10 mouse cellular contexts compared by ENCODE assay signal in the genomic region with DNA sequence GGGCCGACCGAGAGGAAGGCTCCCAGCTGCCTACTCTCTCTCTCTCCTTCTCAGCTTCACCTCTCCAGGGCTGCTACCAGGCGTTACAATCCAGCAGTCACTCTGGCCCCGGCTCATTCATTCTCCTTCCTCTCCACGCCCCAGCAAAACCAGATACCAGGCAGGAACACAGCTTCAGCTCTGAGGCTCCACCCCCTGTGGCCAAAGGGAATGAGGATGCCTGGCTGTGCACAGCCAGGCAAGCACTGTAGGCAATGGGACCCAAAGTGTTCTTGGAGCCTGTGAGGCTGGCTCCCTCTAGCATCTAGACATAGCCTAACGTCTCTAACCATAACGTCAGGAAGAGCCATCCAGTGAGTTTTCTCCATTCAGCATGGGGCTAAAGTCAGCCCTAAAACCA.
DNase-seq lines count a peak whose midpoint lies in the region; ATAC-seq and TF ChIP-seq lines count a peak whose summit lies in the region.
"Had no signal": no experiment of that assay in that cellular context is flagged by ENCODE, and none has a peak within 500 bp of the region (broad histone marks: within the 10 kb centered on the region; RNA-seq: fewer than 3 reads in every experiment).

No protein-coding gene starts in this region.

- H3K4me2 ChIP-seq in forebrain, embryonic 12.5 days = no peak overlapping the region
- peak overlapping the region; percentile 64 for H3K4me2 ChIP-seq in heart, embryonic 14.5 days (ENCODE audit: low read length)
- H3K4me2 ChIP-seq in liver, embryonic 14.5 days (ENCODE audit: low read depth) = no peak overlapping the region
- no peak overlapping the region for H3K4me2 ChIP-seq in forebrain, embryonic 11.5 days (ENCODE audit: low read depth, low read length, severe bottlenecking)
- H3K4me2 ChIP-seq: liver, embryonic 13.5 days had no signal

- H3K27ac ChIP-seq in forebrain, embryonic 10.5 days = peak overlapping the region; percentile 74
- H3K27ac ChIP-seq in forebrain, embryonic 12.5 days = no peak overlapping the region
- no peak overlapping the region for H3K27ac ChIP-seq in MEL (ENCODE audit: control insufficient read depth, low read depth, low read length)
- H3K27ac ChIP-seq in heart, embryonic 14.5 days (replicated peaks in 1 of 2; ENCODE audit: control insufficient read depth in 1 of 2, insufficient read depth in 1 of 2, low read depth in 2 of 2, low read length in 2 of 2) = peak overlapping the region; percentile 70 to 90
- no peak overlapping the region for H3K27ac ChIP-seq in liver, embryonic 14.5 days
- no peak overlapping the region for H3K27ac ChIP-seq in forebrain, embryonic 11.5 days (ENCODE audit: low read depth, low read length)
- H3K27ac ChIP-seq: liver, embryonic 13.5 days had no signal

- TF ChIP-seq RAD21 in MEL (IDR thresholded peaks at IDR 0.05; ENCODE audit: low read depth, low read length) = no peak

- no peak for ATAC-seq in forebrain, embryonic 12.5 days (ENCODE audit: low FRiP score)
- peak; percentile 75 for ATAC-seq in heart, embryonic 14.5 days (ENCODE audit: insufficient number of reproducible peaks, insufficient read depth, low FRiP score, low read depth)
- ATAC-seq in liver, embryonic 14.5 days (ENCODE audit: insufficient read depth) = no peak
- no peak for ATAC-seq in forebrain, embryonic 11.5 days (replicated peaks; ENCODE audit: low FRiP score)

- H3K4me3 ChIP-seq in forebrain, embryonic 10.5 days = no peak overlapping the region
- no peak overlapping the region for H3K4me3 ChIP-seq in forebrain, embryonic 12.5 days (replicated peaks)
- no peak overlapping the region for H3K4me3 ChIP-seq in MEL (ENCODE audit: control insufficient read depth in 1 of 2, insufficient read depth in 1 of 2, low read depth in 2 of 2, low read length in 2 of 2)
- H3K4me3 ChIP-seq in heart, embryonic 14.5 days (ENCODE audit: control insufficient read depth in 1 of 2, insufficient read depth in 1 of 2, low read depth in 1 of 2, low read length in 2 of 2) = peak overlapping the region; percentile 30 to 38
- H3K4me3 ChIP-seq in liver, embryonic 14.5 days (ENCODE audit: insufficient read depth in 1 of 2, low read depth in 2 of 2, low read length in 2 of 2) = no peak overlapping the region
- H3K4me3 ChIP-seq in forebrain, embryonic 11.5 days (ENCODE audit: low read depth, low read length) = no peak overlapping the region
- H3K4me3 ChIP-seq: liver, embryonic 13.5 days had no signal

- DNase-seq in forebrain, embryonic 10.5 days (ENCODE audit: extremely low spot score, low spot score) = no peak
- DNase-seq in MEL (ENCODE audit: low read depth, low spot score) = peak; percentile 39
- no peak for DNase-seq in liver, embryonic 14.5 days (ENCODE audit: low read depth in 3 of 3, low spot score in 3 of 3)
- DNase-seq in thymus, postnatal 36 days = no peak
- DNase-seq in thymus, postnatal 25 days = no peak
- DNase-seq in forebrain, embryonic 11.5 days (ENCODE audit: low spot score) = no peak
- DNase-seq: cerebellum, adult 8-10 months; liver, embryonic 13.5 days had no signal

- no peaks in the 10 kb centered on the region for H3K27me3 ChIP-seq in forebrain, embryonic 10.5 days (ENCODE audit: poor library complexity, severe bottlenecking)
- no peaks in the 10 kb centered on the region for H3K27me3 ChIP-seq in forebrain, embryonic 12.5 days
- H3K27me3 ChIP-seq in MEL (ENCODE audit: control insufficient read depth in 1 of 2, insufficient read depth in 2 of 2, low read length in 2 of 2) = no peaks in the 10 kb centered on the region
- H3K27me3 ChIP-seq in heart, embryonic 14.5 days (ENCODE audit: control insufficient read depth, insufficient read depth, low read length) = no peaks in the 10 kb centered on the region
- H3K27me3 ChIP-seq in liver, embryonic 14.5 days (ENCODE audit: control insufficient read depth, insufficient read depth, low read length) = no peaks in the 10 kb centered on the region
- H3K27me3 ChIP-seq in forebrain, embryonic 11.5 days (ENCODE audit: control insufficient read depth, insufficient read depth, low read length) = no peaks in the 10 kb centered on the region
- H3K27me3 ChIP-seq: liver, embryonic 13.5 days had no signal

- no peaks in the 10 kb centered on the region for H3K79me2 ChIP-seq in MEL (ENCODE audit: control insufficient read depth, insufficient read depth, low read length, poor library complexity)

- no peak for TF ChIP-seq CTCF in MEL (IDR thresholded peaks at IDR 0.05 in 2 of 3, conservative IDR thresholded peaks at IDR 0.05 in 1 of 3; ENCODE audit: control insufficient read depth in 1 of 3, insufficient read depth in 1 of 3, low read depth in 2 of 3, low read length in 3 of 3, poor library complexity in 1 of 3, severe bottlenecking in 1 of 3)
- 0 out of 2 replicates have a peak, but pooled peaks have one; percentile 0 for TF ChIP-seq CTCF in liver, embryonic 14.5 days (IDR thresholded peaks at IDR 0.05; ENCODE audit: low read depth)

- no peaks in the 10 kb centered on the region for H3K36me3 ChIP-seq in forebrain, embryonic 10.5 days (replicated peaks)
- no peaks in the 10 kb centered on the region for H3K36me3 ChIP-seq in forebrain, embryonic 12.5 days (replicated peaks)
- peaks cover 0 to 11% of the 10 kb centered on the region in 2 experiments; a peak in 2 of 4 replicates for H3K36me3 ChIP-seq in MEL (ENCODE audit: control insufficient read depth in 1 of 2, insufficient read depth in 2 of 2, low read length in 2 of 2)
- no peaks in the 10 kb centered on the region for H3K36me3 ChIP-seq in heart, embryonic 14.5 days (ENCODE audit: control insufficient read depth, insufficient read depth, low read length)
- H3K36me3 ChIP-seq in liver, embryonic 14.5 days (replicated peaks; ENCODE audit: control insufficient read depth, insufficient read depth, low read depth) = no peaks in the 10 kb centered on the region
- no peaks in the 10 kb centered on the region for H3K36me3 ChIP-seq in forebrain, embryonic 11.5 days (ENCODE audit: control insufficient read depth, insufficient read depth, low read length)
- H3K36me3 ChIP-seq: liver, embryonic 13.5 days had no signal

- peaks cover 66% of the 10 kb centered on the region for H3K4me1 ChIP-seq in forebrain, embryonic 10.5 days
- H3K4me1 ChIP-seq in forebrain, embryonic 12.5 days = peaks cover 29% of the 10 kb centered on the region
- peaks cover 0 to 22% of the 10 kb centered on the region in 2 experiments; a peak in 2 of 4 replicates for H3K4me1 ChIP-seq in MEL (ENCODE audit: control insufficient read depth in 1 of 2, insufficient read depth in 2 of 2, low read length in 2 of 2)
- H3K4me1 ChIP-seq in heart, embryonic 14.5 days (ENCODE audit: control insufficient read depth in 2 of 2, insufficient read depth in 2 of 2, low read length in 2 of 2) = peaks cover 56 to 92% of the 10 kb centered on the region in 2 experiments
- peaks cover 0 to 4% of the 10 kb centered on the region in 2 experiments; a peak in 1 of 4 replicates for H3K4me1 ChIP-seq in liver, embryonic 14.5 days (replicated peaks; ENCODE audit: control insufficient read depth in 2 of 2, insufficient read depth in 2 of 2, low read length in 1 of 2)
- H3K4me1 ChIP-seq in forebrain, embryonic 11.5 days (replicated peaks; ENCODE audit: control insufficient read depth, insufficient read depth, low read length) = peaks cover 1% of the 10 kb centered on the region; the same call in 1 of the 2 replicates

- H3K9me3 ChIP-seq in forebrain, embryonic 10.5 days = no peaks in the 10 kb centered on the region
- no peaks in the 10 kb centered on the region for H3K9me3 ChIP-seq in forebrain, embryonic 12.5 days
- no peaks in the 10 kb centered on the region for H3K9me3 ChIP-seq in MEL (replicated peaks; ENCODE audit: insufficient read depth, low read length)
- H3K9me3 ChIP-seq in heart, embryonic 14.5 days (ENCODE audit: control insufficient read depth, low read length) = no peaks in the 10 kb centered on the region
- H3K9me3 ChIP-seq in liver, embryonic 14.5 days (ENCODE audit: control insufficient read depth, low read length) = no peaks in the 10 kb centered on the region
- H3K9me3 ChIP-seq in forebrain, embryonic 11.5 days (ENCODE audit: control insufficient read depth, low read length) = no peaks in the 10 kb centered on the region
- H3K9me3 ChIP-seq: liver, embryonic 13.5 days had no signal

- 31% methylated on average over 7 of the region's 7 CpGs for WGBS in forebrain, embryonic 10.5 days
- WGBS in forebrain, embryonic 12.5 days = 32% methylated on average over 7 of the region's 7 CpGs
- 2% methylated on average over 7 of the region's 7 CpGs for WGBS in heart, embryonic 14.5 days
- 18% methylated on average over 7 of the region's 7 CpGs for WGBS in liver, embryonic 14.5 days (ENCODE audit: insufficient replicate concordance)
- WGBS in forebrain, embryonic 11.5 days = 26% methylated on average over 7 of the region's 7 CpGs

- no peak overlapping the region for H3K9ac ChIP-seq in forebrain, embryonic 12.5 days
- H3K9ac ChIP-seq in MEL (ENCODE audit: control insufficient read depth, low read depth, low read length, poor library complexity, severe bottlenecking) = no peak overlapping the region
- peak overlapping the region; percentile 69 for H3K9ac ChIP-seq in heart, embryonic 14.5 days (ENCODE audit: low read length)
- no peak overlapping the region for H3K9ac ChIP-seq in liver, embryonic 14.5 days (replicated peaks)
- H3K9ac ChIP-seq in forebrain, embryonic 11.5 days (ENCODE audit: low read length) = no peak overlapping the region
- H3K9ac ChIP-seq: liver, embryonic 13.5 days had no signal

- no peak for TF ChIP-seq POLR2A in MEL (IDR thresholded peaks at IDR 0.05; ENCODE audit: control insufficient read depth in 1 of 2, insufficient read depth in 1 of 2, low read depth in 1 of 2, low read length in 2 of 2, poor library complexity in 1 of 2)

- no peak for TF ChIP-seq EP300 in MEL (IDR thresholded peaks at IDR 0.05; ENCODE audit: low read depth in 1 of 2, low read length in 2 of 2)
- TF ChIP-seq EP300 in liver, embryonic 14.5 days (IDR thresholded peaks at IDR 0.05; ENCODE audit: low read depth) = no peak

TF ChIP-seq in MEL, 35 proteins besides CTCF, POLR2A, EP300 and RAD21 (continues in another document):
- TF ChIP-seq MAFK (IDR thresholded peaks at IDR 0.05; ENCODE audit: borderline replicate concordance, low read depth, low read length) = no peak
- TF ChIP-seq MYC (IDR thresholded peaks at IDR 0.05; ENCODE audit: low read depth, low read length) = no peak
- TF ChIP-seq USF2 (IDR thresholded peaks at IDR 0.05; ENCODE audit: borderline replicate concordance in 1 of 2, insufficient read depth in 1 of 2, low read depth in 1 of 2, low read length in 2 of 2) = no peak
- no peak for TF ChIP-seq RCOR1 (IDR thresholded peaks at IDR 0.05; ENCODE audit: low read depth, low read length)
- no peak for TF ChIP-seq TAL1 (IDR thresholded peaks at IDR 0.05; ENCODE audit: low read length)
- TF ChIP-seq USF1 (IDR thresholded peaks at IDR 0.05; ENCODE audit: low read depth, low read length) = no peak
- no peak for TF ChIP-seq KAT2A (conservative IDR thresholded peaks at IDR 0.05; ENCODE audit: low read depth, low read length)
- TF ChIP-seq SMC3 (IDR thresholded peaks at IDR 0.05; ENCODE audit: low read depth, low read length) = no peak
- no peak for TF ChIP-seq ZMIZ1 (IDR thresholded peaks at IDR 0.05; ENCODE audit: low read depth, low read length)
- no peak for TF ChIP-seq E2F4 (IDR thresholded peaks at IDR 0.05; ENCODE audit: borderline replicate concordance, low read depth, low read length)
- no peak for TF ChIP-seq MXI1 (IDR thresholded peaks at IDR 0.05; ENCODE audit: low read depth, low read length)

Comparison
In these comparisons a context has a peak if more than half of its experiments do, and no peak if none do; other contexts are left out.
1. H3K27ac ChIP-seq: peak in forebrain, embryonic 10.5 days (single experiment) and heart, embryonic 14.5 days (2 of 2); none in forebrain, embryonic 12.5 days (single experiment), MEL (single experiment), liver, embryonic 14.5 days (single experiment) and forebrain, embryonic 11.5 days (single experiment).
2. H3K4me3 ChIP-seq: peak in heart, embryonic 14.5 days (2 of 2); none in forebrain, embryonic 10.5 days (single experiment), forebrain, embryonic 12.5 days (single experiment), MEL (0 of 2), liver, embryonic 14.5 days (0 of 2) and forebrain, embryonic 11.5 days (single experiment).